Mouse (Mus musculus) splenic B cell, adult 2 months (primary cell): ENCODE measurements around the gene Bfar.
"Not testable (repeated sequence)": the region's sequence is repeated elsewhere in the genome, so short reads cannot be mapped to it uniquely, and the experiment has no call there.

Experiments
- DNase-seq: peaks from one replicate; pipeline ENCODE4 v3.0.0-alpha.2; 2011; ENCODE audit warnings: low read depth, low spot score
- H3K27me3 ChIP-seq: 2 replicates; pipeline ENCODE4 v1.6.1; 2012; ENCODE audit warnings: mild to moderate bottlenecking, low read length, moderate library complexity, mixed read lengths; ENCODE audit not compliant: control insufficient read depth, poor library complexity, insufficient read depth, severe bottlenecking
- H3K36me3 ChIP-seq: 2 replicates; pipeline ENCODE4 v1.6.1; 2012; ENCODE audit warnings: mild to moderate bottlenecking, low read length, moderate library complexity, mixed read lengths; ENCODE audit not compliant: control insufficient read depth, poor library complexity, insufficient read depth, severe bottlenecking

The Bfar gene

GRCm38 (mm10) chr16:13671685-13672385 lies at the start of gene Bfar, which contains the start of gene 3110001I22Rik:
Bfar (plus strand) TSS chr16:13671858.
3110001I22Rik (plus strand) TSS chr16:13671929.
- DNase-seq = peak; percentile 97
- Histone ChIP-seq H3K27me3 (no peaks in the 10 kb centered on the region), H3K36me3 (peaks cover 1% of the 10 kb centered on the region; the same call in 1 of the 2 replicates)

- Histone ChIP-seq H3K36me3 (peaks cover 6% of the 10 kb centered on the region), H3K27me3 (no peaks in the 10 kb centered on the region)
- DNase-seq = peak; percentile 26
Measured at GRCm38 (mm10) chr16:13628345-13628744, 43.3 kb upstream of the Bfar start.

DNA sequence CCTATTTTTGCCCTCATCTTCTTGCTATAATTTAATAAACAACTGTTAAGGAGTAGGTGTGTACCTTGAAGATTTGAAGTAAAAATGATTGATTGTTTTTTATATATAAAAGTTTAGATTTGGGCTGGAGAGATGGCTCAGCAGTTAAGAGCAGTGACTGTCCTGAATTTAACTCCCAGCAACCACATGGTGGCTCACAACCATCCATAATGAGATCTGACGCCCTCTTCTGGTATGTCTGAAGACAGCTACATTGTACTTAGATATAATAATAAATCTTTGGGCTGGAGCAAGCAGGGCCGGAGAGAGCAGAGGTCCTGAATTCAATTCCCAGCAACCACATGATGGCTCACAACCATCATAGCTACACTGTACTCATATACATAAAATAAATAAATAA lies 33.5 kb upstream of the Bfar start:
- H3K36me3 ChIP-seq, DNase-seq, H3K27me3 ChIP-seq: not testable (repeated sequence)

GRCm38 (mm10) chr16:13639508-13639907 lies 32.1 kb upstream of the Bfar start:
- no peaks in the 10 kb centered on the region for H3K27me3 ChIP-seq
- H3K36me3 ChIP-seq = no peaks in the 10 kb centered on the region; the same call in 1 of the 2 replicates
- peak; percentile 48 for DNase-seq

DNA sequence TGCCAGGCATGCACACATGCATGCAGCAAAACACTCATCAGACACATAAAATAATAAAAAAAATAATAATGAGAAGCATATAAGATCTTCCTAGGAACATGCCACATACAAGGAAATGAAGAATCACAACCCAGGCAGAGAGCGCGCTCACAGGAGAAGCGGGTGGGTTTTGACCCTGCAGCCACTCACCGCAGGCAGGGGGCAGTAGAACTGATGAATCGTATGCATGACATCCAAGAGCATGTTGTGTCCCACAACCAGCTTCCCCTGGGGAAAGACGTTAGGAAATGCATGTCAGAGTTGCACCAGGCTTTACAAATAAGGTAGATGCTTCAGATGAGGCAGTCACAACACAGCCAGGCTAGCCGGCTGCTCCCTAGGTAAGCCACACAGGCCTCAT lies 31.6 kb upstream of the Bfar start:
- Histone ChIP-seq H3K36me3 (no peaks in the 10 kb centered on the region; the same call in 1 of the 2 replicates), H3K27me3 (no peaks in the 10 kb centered on the region)
- peak; percentile 35 for DNase-seq

DNA sequence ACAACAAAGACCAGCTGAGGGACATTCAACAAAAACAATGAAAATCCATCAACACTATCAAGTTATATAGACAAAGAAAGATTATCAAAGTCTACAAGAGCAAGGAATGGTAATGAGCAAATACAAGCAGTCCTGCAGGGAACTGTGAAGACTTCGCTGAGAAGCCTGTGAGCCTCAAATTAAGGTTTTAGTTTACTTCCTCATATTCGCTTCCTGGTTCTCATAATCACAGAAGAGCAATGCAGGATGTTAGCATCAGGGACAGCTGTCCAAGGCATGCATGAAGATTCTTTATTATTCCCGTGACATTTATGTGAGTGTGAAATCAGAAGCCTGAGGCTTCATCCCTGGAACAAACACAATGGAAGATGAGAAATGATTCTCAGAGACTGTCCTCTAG lies 27.2 kb upstream of the Bfar start:
- Histone ChIP-seq H3K36me3 (peaks cover 2% of the 10 kb centered on the region; the same call in 1 of the 2 replicates), H3K27me3 (no peaks in the 10 kb centered on the region)
- DNase-seq = peak; percentile 27

GRCm38 (mm10) chr16:13645930-13646329 lies 25.7 kb upstream of the Bfar start:
- peaks cover 2% of the 10 kb centered on the region; the same call in 1 of the 2 replicates for H3K36me3 ChIP-seq
- no peak for DNase-seq
- no peaks in the 10 kb centered on the region for H3K27me3 ChIP-seq

DNA sequence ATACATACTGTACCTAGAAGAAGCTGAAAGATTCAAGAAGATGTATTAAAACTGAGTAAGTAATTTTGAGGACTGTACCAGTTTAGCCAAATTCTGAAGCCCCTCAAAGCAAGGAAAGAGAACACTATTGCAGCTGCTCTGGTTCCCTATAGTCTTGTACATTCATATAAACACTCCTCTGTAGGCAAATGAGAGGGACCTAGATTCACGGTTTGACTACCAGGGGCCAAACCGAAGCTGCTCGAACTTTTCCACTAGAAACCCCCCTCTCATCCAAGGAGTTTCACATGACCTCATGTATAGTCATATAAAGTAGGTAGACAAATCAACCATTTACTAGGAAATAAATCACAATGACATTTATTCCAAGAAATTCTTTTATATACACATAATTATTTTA lies 12.8 kb upstream of the Bfar start:
- peaks cover 14% of the 10 kb centered on the region for H3K36me3 ChIP-seq
- DNase-seq = no peak

DNA sequence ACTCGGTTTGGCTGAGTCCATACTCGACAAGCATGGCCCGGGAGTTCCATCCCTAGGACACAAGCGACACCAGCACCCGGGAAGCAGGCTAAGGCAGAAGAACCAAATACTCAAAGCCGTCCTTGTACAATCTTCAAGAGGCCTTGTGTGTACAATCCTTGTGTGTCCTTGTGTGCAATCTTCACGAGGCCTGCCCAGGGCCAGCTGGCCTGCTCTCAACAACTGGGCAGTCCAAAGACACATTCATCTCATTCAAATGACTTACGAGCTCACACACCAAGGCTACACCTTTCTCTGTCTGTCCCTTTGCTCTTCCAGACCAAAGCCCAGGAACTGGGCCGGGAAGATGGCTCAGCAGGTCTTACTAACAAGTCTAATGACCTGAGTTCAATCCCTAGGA lies 10.9 kb upstream of the Bfar start:
- Histone ChIP-seq H3K36me3 (peaks cover 10% of the 10 kb centered on the region), H3K27me3 (no peaks in the 10 kb centered on the region)
- no peak for DNase-seq

More for the DNA sequence above, 12.8 kb upstream of the Bfar start:
- H3K27me3 ChIP-seq = no peaks in the 10 kb centered on the region

DNA sequence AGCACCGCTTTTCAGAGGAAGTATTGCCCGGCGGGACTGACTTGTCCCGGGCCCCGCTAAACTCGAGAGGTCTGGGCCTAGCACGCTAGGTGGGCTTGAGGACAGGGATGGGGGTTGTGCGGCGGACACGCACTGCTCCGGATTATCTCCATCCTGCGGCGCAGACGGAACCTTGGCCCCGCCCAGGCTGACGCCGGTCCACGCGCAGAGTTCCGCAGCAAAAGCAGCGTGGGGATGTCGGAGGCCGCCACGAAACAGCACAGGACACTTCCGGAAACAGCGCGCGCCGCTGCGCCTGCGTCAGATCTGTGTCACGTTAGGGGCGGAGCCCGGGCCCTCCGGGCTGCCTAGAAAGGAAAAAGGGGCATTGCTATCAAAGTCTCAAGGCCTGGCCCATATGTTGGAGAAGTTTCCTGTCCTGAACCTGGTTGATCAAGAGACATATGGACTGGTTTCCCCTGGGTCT lies 3.7 kb upstream of the Bfar start, which contains the start of gene Parn:
TSS of gene Parn (minus strand) at position 293 of the 466 bp plus-strand sequence.
- Histone ChIP-seq H3K36me3 (no peaks in the 10 kb centered on the region), H3K27me3 (no peaks in the 10 kb centered on the region)
- DNase-seq = peak; percentile 96

- Histone ChIP-seq H3K36me3 (no peaks in the 10 kb centered on the region), H3K27me3 (no peaks in the 10 kb centered on the region)
- no peak for DNase-seq
Measured at GRCm38 (mm10) chr16:13668402-13669108, 3.1 kb upstream of the Bfar start.

- no peaks in the 10 kb centered on the region for H3K36me3 ChIP-seq
- no peak for DNase-seq
- no peaks in the 10 kb centered on the region for H3K27me3 ChIP-seq
Measured at GRCm38 (mm10) chr16:13669282-13669681, 2.4 kb upstream of the Bfar start.

- H3K36me3 ChIP-seq, DNase-seq, H3K27me3 ChIP-seq: not testable (repeated sequence)
Measured at GRCm38 (mm10) chr16:13670896-13671295, 762 bp upstream of the Bfar start.

DNA sequence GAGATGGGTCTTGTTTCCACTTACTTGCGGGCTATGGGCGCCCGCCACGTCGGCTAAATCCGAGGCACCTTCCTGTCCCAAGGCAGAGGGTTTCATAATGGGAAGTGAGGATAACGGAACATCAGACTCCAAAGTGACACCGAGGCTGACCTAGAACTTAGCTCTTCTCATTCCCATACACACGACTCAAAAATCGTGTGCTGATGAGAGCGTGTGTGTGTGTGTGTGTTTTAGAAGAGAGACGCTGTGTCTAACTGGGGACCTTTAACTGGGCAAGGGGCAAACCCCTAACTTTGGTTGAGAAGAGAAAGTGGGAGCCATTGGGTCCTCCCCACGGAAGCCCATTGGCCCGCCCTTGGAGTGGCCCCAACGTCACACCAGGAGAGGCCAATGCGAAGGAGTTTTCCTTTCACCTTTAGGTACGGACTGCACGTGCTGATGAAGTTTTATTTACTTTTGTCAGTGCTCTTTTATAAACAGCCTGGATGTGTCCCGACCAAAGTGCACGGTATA lies 784 bp downstream of the Bfar start:
- peak; percentile 80 for DNase-seq
- no peaks in the 10 kb centered on the region for H3K27me3 ChIP-seq
- H3K36me3 ChIP-seq = peaks cover 3% of the 10 kb centered on the region; the same call in 1 of the 2 replicates

DNA sequence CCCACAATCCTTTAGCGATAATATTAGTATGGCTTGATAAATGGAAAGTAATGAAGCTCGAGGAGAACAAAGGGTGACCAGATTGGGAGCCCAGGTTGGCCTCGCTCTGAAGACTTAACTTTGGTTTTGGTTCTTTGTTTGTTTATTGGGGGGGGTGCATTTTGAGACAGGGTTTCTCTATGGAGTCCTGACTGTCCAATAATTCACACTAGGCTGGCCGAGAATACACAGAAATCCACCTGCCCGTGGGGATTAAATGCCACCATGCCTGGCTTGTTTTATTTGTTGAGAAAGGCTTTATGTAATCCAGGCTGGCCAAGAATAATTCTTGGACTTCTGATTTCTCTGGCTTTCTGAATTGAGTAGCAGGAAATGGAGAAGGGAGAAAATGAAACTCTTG lies 1.5 kb downstream of the Bfar start:
- H3K27me3 ChIP-seq = no peaks in the 10 kb centered on the region
- H3K36me3 ChIP-seq = peaks cover 7% of the 10 kb centered on the region
- DNase-seq = no peak
